Mouse (Mus musculus) myocyte (in vitro differentiated cells): ENCODE results near the gene Emb.

Experiments
- MAX ChIP-seq: IDR thresholded peaks from one replicate; pipeline ENCODE4 v1.6.1; 2011; ENCODE audit warnings: low read depth, mild to moderate bottlenecking, control low read depth
- MYOG ChIP-seq, 3 experiments: IDR thresholded peaks; one replicate each; pipeline ENCODE4 v1.6.1; 2011; ENCODE audit warnings: control low read depth in 2 of 3, low read depth in 2 of 3, mild to moderate bottlenecking in 2 of 3; ENCODE audit not compliant: insufficient read length in 2 of 3, control insufficient read depth in 1 of 3, insufficient read depth in 1 of 3
- POLR2A ChIP-seq: IDR thresholded peaks from one replicate; pipeline ENCODE4 v1.6.1; 2011; ENCODE audit warnings: low read depth, mild to moderate bottlenecking, control low read depth, moderate library complexity; ENCODE audit not compliant: insufficient read length
- TCF12 ChIP-seq: IDR thresholded peaks from one replicate; pipeline ENCODE4 v1.6.1; 2011; ENCODE audit warnings: mild to moderate bottlenecking, control low read depth; ENCODE audit not compliant: poor library complexity, insufficient read depth, severe bottlenecking
- USF1 ChIP-seq: IDR thresholded peaks from one replicate; pipeline ENCODE4 v1.6.1; 2011; ENCODE audit warnings: low read depth, mild to moderate bottlenecking, control low read depth, moderate library complexity

DNA sequence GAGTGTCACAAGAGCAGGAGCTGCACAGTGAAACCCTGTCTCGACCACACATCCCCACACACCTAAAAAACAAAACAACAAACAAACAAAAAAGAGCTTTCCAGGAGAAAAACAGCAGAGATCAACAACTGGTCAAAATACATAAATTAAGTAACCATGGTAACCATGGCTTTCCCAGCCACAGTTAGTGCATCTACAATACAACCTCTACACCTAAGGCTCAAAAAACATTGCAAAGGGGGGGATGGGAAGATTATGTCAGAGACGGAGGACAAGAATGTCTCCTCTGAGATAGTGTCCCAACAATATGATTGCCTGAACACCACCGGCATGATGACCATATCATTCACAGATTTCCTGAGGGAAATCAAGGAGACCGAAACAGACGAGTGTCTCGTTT, 23.0 kb upstream of the Emb start:
- no peak for TF ChIP-seq MYOG (IDR thresholded peaks at IDR 0.05; ENCODE audit: control insufficient read depth in 1 of 3, insufficient read depth in 1 of 3, insufficient read length in 2 of 3, low read depth in 2 of 3)
- TF ChIP-seq POLR2A: no peak
- no peak for TF ChIP-seq USF1
- TF ChIP-seq MAX: no peak
- no peak for TF ChIP-seq TCF12
